Mouse (Mus musculus): ENCODE data around the gene Camta1. TPM values are rescaled to one million over a fixed set of nuclear protein-coding genes. Genes with fewer than 3 reads are reported as not detected.
A peak's percentile ranks its signal among the peaks of the same experiment; 100 is the strongest.

Gene Camta1
- total RNA-seq, 1 experiment = 9.3 TPM

DNA sequence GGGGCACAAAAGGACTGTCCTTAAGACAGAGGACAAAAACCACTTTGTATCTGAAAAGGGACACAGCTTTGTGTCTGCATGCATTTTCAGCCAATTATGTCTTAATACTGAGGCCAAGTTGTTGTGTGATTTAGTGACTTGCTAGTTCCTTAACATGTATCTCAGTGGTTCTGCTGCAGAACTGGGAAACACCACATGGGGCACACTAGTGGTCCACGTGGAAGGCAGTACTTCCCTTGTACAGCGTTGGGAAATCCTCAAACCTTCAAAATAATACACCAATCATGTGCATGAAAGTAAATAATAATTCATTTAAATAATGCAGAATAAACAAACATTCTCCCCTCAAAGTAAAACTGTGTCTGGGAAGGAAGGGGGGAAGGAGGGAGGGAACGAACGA lies 792.9 kb downstream of the Camta1 start:
- no peak overlapping the region for H3K4me3 ChIP-seq (ENCODE audit: insufficient read depth in 1 of 2, low read depth in 1 of 2, low read length in 2 of 2, poor library complexity in 1 of 2, severe bottlenecking in 1 of 2)
- in situ Hi-C loops (cut with MboI; ENCODE audit: low sequenced_read_pairs in 2 of 2, unreplicated experiment in 2 of 2) = no loop called here
- H3K36me3 ChIP-seq (ENCODE audit: control insufficient read depth, insufficient read depth, low read length, poor library complexity, severe bottlenecking) = peaks cover 3% of the 10 kb centered on the region; the same call in 1 of the 2 replicates
- DNase-seq (ENCODE audit: low read depth, low spot score) = no peak
- H3K9ac ChIP-seq (ENCODE audit: insufficient read depth, low read depth, low read length, poor library complexity, severe bottlenecking) = no peak overlapping the region
- TF ChIP-seq ZNF384 (IDR thresholded peaks at IDR 0.05; ENCODE audit: low read depth, low read length) (no peak), ZC3H11A (IDR thresholded peaks at IDR 0.05; ENCODE audit: borderline replicate concordance, low read depth, low read length) (no peak), CHD2 (IDR thresholded peaks at IDR 0.05; ENCODE audit: low read depth, low read length) (no peak), HCFC1 (IDR thresholded peaks at IDR 0.05; ENCODE audit: borderline replicate concordance, insufficient read depth, low read length) (no peak), MAFK (IDR thresholded peaks at IDR 0.05; ENCODE audit: insufficient read depth, low read depth, low read length) (no peak)
- no peak overlapping the region for H3K27ac ChIP-seq (ENCODE audit: insufficient read depth, low read depth, low read length, poor library complexity, severe bottlenecking)
- no peaks in the 10 kb centered on the region for H3K4me1 ChIP-seq (ENCODE audit: control insufficient read depth in 2 of 2, insufficient read depth in 2 of 2, low read length in 2 of 2, poor library complexity in 1 of 2)
- no peaks in the 10 kb centered on the region for H3K9me3 ChIP-seq (ENCODE audit: control insufficient read depth, insufficient read depth, low read depth, low read length)

DNA sequence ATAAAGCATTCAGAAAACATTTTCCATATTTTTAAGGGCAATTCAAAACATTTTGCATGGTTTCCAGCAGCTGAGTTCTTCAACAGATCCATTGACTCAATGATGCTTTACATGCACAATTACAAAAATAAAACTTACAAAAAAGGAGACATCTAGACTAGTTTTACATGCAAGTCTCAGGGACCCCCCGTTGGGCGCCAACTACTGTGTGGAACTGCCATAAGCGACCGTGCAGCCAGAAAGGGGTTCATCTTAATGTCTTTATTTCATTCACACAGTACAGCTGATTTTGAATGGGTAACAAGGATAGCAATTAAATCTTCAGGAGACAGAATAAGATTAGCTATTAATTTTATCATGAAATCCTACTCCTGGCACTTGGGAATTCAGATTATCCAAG lies 802.1 kb downstream of the Camta1 start:
- Histone ChIP-seq H3K9ac (ENCODE audit: insufficient read depth, low read depth, low read length, poor library complexity, severe bottlenecking) (no peak overlapping the region), H3K36me3 (ENCODE audit: control insufficient read depth, insufficient read depth, low read length, poor library complexity, severe bottlenecking) (peaks cover 4% of the 10 kb centered on the region; the same call in 1 of the 2 replicates), H3K4me1 (ENCODE audit: control insufficient read depth in 2 of 2, insufficient read depth in 2 of 2, low read length in 2 of 2, poor library complexity in 1 of 2) (no peaks in the 10 kb centered on the region), H3K4me3 (ENCODE audit: insufficient read depth in 1 of 2, low read depth in 1 of 2, low read length in 2 of 2, poor library complexity in 1 of 2, severe bottlenecking in 1 of 2) (no peak overlapping the region), H3K9me3 (ENCODE audit: control insufficient read depth, insufficient read depth, low read depth, low read length) (no peaks in the 10 kb centered on the region), H3K27ac (ENCODE audit: insufficient read depth, low read depth, low read length, poor library complexity, severe bottlenecking) (no peak overlapping the region)
- TF ChIP-seq ZC3H11A (IDR thresholded peaks at IDR 0.05; ENCODE audit: borderline replicate concordance, low read depth, low read length) (no peak), HCFC1 (IDR thresholded peaks at IDR 0.05; ENCODE audit: borderline replicate concordance, insufficient read depth, low read length) (no peak), ZNF384 (IDR thresholded peaks at IDR 0.05; ENCODE audit: low read depth, low read length) (no peak), CHD2 (IDR thresholded peaks at IDR 0.05; ENCODE audit: low read depth, low read length) (no peak), MAFK (IDR thresholded peaks at IDR 0.05; ENCODE audit: insufficient read depth, low read depth, low read length) (no peak)
- in situ Hi-C loops (cut with MboI; ENCODE audit: low sequenced_read_pairs in 2 of 2, unreplicated experiment in 2 of 2) = no loop called here
- no peak for DNase-seq (ENCODE audit: low read depth, low spot score)

DNA sequence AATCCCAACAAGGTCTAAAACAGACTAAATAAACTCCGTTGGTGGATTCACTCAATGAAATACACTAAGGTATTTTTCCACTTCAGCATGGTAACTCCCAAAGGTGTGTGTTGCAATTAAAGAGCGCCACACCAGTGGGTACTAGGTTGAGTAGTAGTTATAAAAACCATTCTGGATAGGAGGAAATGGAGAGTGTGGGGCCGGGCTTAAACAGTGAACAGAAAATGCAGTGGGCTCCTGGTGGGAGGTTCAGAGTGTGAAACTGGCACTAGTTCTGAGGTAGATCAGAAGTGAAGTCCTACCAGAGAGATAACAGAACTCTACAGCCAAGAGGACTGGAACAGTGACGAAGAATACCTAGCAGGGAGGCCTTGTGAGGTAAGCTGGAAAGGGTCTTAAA lies 803.0 kb downstream of the Camta1 start:
- H3K9me3 ChIP-seq (ENCODE audit: control insufficient read depth, insufficient read depth, low read depth, low read length) = no peaks in the 10 kb centered on the region
- in situ Hi-C loops (cut with MboI; ENCODE audit: low sequenced_read_pairs in 2 of 2, unreplicated experiment in 2 of 2) = no loop called here
- peaks cover 4% of the 10 kb centered on the region; the same call in 1 of the 2 replicates for H3K36me3 ChIP-seq (ENCODE audit: control insufficient read depth, insufficient read depth, low read length, poor library complexity, severe bottlenecking)
- no peak overlapping the region; the same call in 1 of the 2 replicates for H3K27ac ChIP-seq (ENCODE audit: insufficient read depth, low read depth, low read length, poor library complexity, severe bottlenecking)
- H3K4me3 ChIP-seq (ENCODE audit: insufficient read depth in 1 of 2, low read depth in 1 of 2, low read length in 2 of 2, poor library complexity in 1 of 2, severe bottlenecking in 1 of 2) = peak overlapping the region in 1 of 2 experiments; percentile 84; a peak in 2 of 4 replicates
- TF ChIP-seq ZNF384 (IDR thresholded peaks at IDR 0.05; ENCODE audit: low read depth, low read length) = no peak
- no peak for TF ChIP-seq HCFC1 (IDR thresholded peaks at IDR 0.05; ENCODE audit: borderline replicate concordance, insufficient read depth, low read length)
- no peak for TF ChIP-seq ZC3H11A (IDR thresholded peaks at IDR 0.05; ENCODE audit: borderline replicate concordance, low read depth, low read length)
- no peak for TF ChIP-seq CHD2 (IDR thresholded peaks at IDR 0.05; ENCODE audit: low read depth, low read length)
- no peak for TF ChIP-seq MAFK (IDR thresholded peaks at IDR 0.05; ENCODE audit: insufficient read depth, low read depth, low read length)
- peak overlapping the region; percentile 46; the same call in 1 of the 2 replicates for H3K9ac ChIP-seq (ENCODE audit: insufficient read depth, low read depth, low read length, poor library complexity, severe bottlenecking)
- no peaks in the 10 kb centered on the region for H3K4me1 ChIP-seq (ENCODE audit: control insufficient read depth in 2 of 2, insufficient read depth in 2 of 2, low read length in 2 of 2, poor library complexity in 1 of 2)
- DNase-seq (ENCODE audit: low read depth, low spot score) = no peak

DNA sequence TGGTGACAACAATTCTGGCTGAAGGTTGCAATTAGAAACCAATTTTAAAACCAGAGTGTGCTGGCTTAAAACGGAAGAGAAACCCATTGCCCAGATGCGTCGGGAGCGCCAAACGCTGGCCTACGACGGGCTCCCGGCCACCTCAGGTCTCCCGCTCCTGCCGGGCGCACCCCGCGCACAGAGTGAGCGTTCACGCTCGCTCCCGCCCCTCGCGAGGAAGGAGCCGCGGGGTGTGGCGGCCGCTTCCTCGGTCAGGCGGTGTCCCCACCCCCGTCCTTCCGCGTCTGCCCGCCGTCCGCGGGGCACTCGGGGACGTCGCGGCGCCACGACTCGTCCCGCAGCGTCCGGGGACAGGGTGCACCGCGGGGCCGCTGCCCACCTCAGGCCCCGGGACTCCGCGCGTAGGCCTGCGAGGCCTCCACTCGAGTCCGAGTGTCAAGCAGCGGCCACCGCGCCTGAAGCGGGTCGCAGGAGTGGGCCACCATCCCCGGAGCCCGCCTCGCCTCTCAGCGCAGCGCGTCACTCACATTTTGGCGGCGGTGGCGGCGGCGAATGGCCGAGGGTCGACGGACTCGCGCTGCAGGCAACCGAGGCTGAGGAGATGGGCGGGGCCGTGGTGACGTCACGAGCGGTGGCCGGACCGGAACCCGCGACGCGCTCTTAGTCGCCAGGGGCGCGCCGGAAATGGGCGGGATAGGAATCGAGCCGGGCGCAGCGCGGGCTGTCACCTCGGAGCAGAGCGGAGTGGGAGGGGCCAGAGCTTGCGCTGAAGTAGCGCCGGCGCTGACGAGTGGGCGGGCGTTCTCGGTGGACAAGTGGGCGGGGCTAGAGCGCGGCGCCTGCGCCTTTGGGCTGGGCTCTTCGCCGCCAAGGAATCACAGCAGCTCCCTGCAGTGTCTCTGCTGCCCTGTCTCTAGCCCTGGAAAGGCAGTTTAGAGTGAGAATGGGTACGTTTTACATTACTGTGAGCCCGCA lies 804.0 kb downstream of the Camta1 start, which contains the start of gene Vamp3:
Gene Vamp3, minus strand, starts transcription at position 617 of the 975 bp plus-strand sequence.
- Histone ChIP-seq H3K4me3 (ENCODE audit: insufficient read depth in 1 of 2, low read depth in 1 of 2, low read length in 2 of 2, poor library complexity in 1 of 2, severe bottlenecking in 1 of 2) (peak within 1 kb of the TSS; percentile 84 to 85), H3K9me3 (ENCODE audit: control insufficient read depth, insufficient read depth, low read depth, low read length) (no peaks in the 10 kb centered on the region), H3K4me1 (ENCODE audit: control insufficient read depth in 2 of 2, insufficient read depth in 2 of 2, low read length in 2 of 2, poor library complexity in 1 of 2) (no peaks in the 10 kb centered on the region), H3K36me3 (ENCODE audit: control insufficient read depth, insufficient read depth, low read length, poor library complexity, severe bottlenecking) (peaks cover 4% of the 10 kb centered on the region; the same call in 1 of the 2 replicates), H3K9ac (ENCODE audit: insufficient read depth, low read depth, low read length, poor library complexity, severe bottlenecking) (peak within 1 kb of the TSS; percentile 89), H3K27ac (ENCODE audit: insufficient read depth, low read depth, low read length, poor library complexity, severe bottlenecking) (peak within 1 kb of the TSS; percentile 32)
- DNase-seq (ENCODE audit: low read depth, low spot score) = peak; percentile 95
- in situ Hi-C loops (cut with MboI; ENCODE audit: low sequenced_read_pairs in 2 of 2, unreplicated experiment in 2 of 2) = no loop called here
- TF ChIP-seq MAFK (IDR thresholded peaks at IDR 0.05; ENCODE audit: insufficient read depth, low read depth, low read length) (no peak), CHD2 (IDR thresholded peaks at IDR 0.05; ENCODE audit: low read depth, low read length) (peak; percentile 50; the same call in 1 of the 2 replicates)

Data from ES-E14 (cell line).